Mouse (Mus musculus): Measurements from ENCODE around the gene Ndfip2. TPM values are rescaled to one million over a fixed set of nuclear protein-coding genes. Genes with fewer than 3 reads are reported as not detected.

Gene Ndfip2
- total and polyA plus RNA-seq, 3 experiments: 13.7 to 26.3 TPM; not detected in 1

GRCm38 (mm10) chr14:105300551-105300950 is 42.2 kb downstream of the Ndfip2 start:
- Histone ChIP-seq H3K27me3 (ENCODE audit: control insufficient read depth in 1 of 2, insufficient read depth in 2 of 2, low read length in 2 of 2) (no peaks in the 10 kb centered on the region), H3K9me3 (replicated peaks; ENCODE audit: insufficient read depth, low read length) (no peaks in the 10 kb centered on the region), H3K9ac (ENCODE audit: control insufficient read depth, low read depth, low read length, poor library complexity, severe bottlenecking) (no peak overlapping the region), H3K36me3 (ENCODE audit: control insufficient read depth in 1 of 2, insufficient read depth in 2 of 2, low read length in 2 of 2) (peaks cover 2% of the 10 kb centered on the region in 2 experiments; a peak in 3 of 4 replicates), H3K79me2 (ENCODE audit: control insufficient read depth, insufficient read depth, low read length, poor library complexity) (no peaks in the 10 kb centered on the region), H3K4me3 (ENCODE audit: control insufficient read depth in 1 of 2, insufficient read depth in 1 of 2, low read depth in 2 of 2, low read length in 2 of 2) (no peak overlapping the region), H3K27ac (ENCODE audit: control insufficient read depth, low read depth, low read length) (no peak overlapping the region), H3K4me1 (ENCODE audit: control insufficient read depth in 1 of 2, insufficient read depth in 2 of 2, low read length in 2 of 2) (0 out of 4 replicates have a peak, but pooled peaks cover 0 to 2% of the 10 kb centered on the region in 2 experiments)
- TF ChIP-seq TAL1 (IDR thresholded peaks at IDR 0.05; ENCODE audit: low read length): no peak
- no peak for TF ChIP-seq CHD1 (IDR thresholded peaks at IDR 0.05; ENCODE audit: low read depth, low read length)
- TF ChIP-seq MYB (IDR thresholded peaks at IDR 0.05; ENCODE audit: low read depth, low read length): no peak
- no peak for TF ChIP-seq UBTF (IDR thresholded peaks at IDR 0.05; ENCODE audit: borderline replicate concordance, insufficient read depth, low read depth, low read length)
- no peak for TF ChIP-seq EP300 (IDR thresholded peaks at IDR 0.05; ENCODE audit: low read depth in 1 of 2, low read length in 2 of 2)
- no peak for TF ChIP-seq MAX (IDR thresholded peaks at IDR 0.05; ENCODE audit: low read length)
- DNase-seq (ENCODE audit: low read depth, low spot score): peak; percentile 11

- H3K27me3 ChIP-seq (ENCODE audit: control insufficient read depth in 1 of 2, insufficient read depth in 2 of 2, low read length in 2 of 2): no peaks in the 10 kb centered on the region
- no peak for TF ChIP-seq MEF2A (IDR thresholded peaks at IDR 0.05; ENCODE audit: extremely low read depth, insufficient replicate concordance, low read depth, low read length, poor library complexity, severe bottlenecking)
- no peak for TF ChIP-seq EP300 (IDR thresholded peaks at IDR 0.05; ENCODE audit: low read depth in 1 of 2, low read length in 2 of 2)
- no peak for TF ChIP-seq GABPA (IDR thresholded peaks at IDR 0.05; ENCODE audit: low read depth, low read length)
- peak; percentile 11; the same call in 1 of the 2 replicates for TF ChIP-seq SMC3 (IDR thresholded peaks at IDR 0.05; ENCODE audit: low read depth, low read length)
- TF ChIP-seq JUND (IDR thresholded peaks at IDR 0.05; ENCODE audit: low read depth, low read length): no peak
- TF ChIP-seq CTCF (IDR thresholded peaks at IDR 0.05 in 2 of 3, conservative IDR thresholded peaks at IDR 0.05 in 1 of 3; ENCODE audit: control insufficient read depth in 1 of 3, insufficient read depth in 1 of 3, low read depth in 2 of 3, low read length in 3 of 3, poor library complexity in 1 of 3, severe bottlenecking in 1 of 3): peak in 1 of 3 experiments; percentile 13; a peak in 1 of 6 replicates
- no peak for TF ChIP-seq ZC3H11A (IDR thresholded peaks at IDR 0.05; ENCODE audit: low read depth, low read length)
- no peak for TF ChIP-seq ELF1 (IDR thresholded peaks at IDR 0.05; ENCODE audit: low read depth, low read length)
- TF ChIP-seq RAD21 (IDR thresholded peaks at IDR 0.05; ENCODE audit: low read depth, low read length): peak; percentile 24
- H3K27ac ChIP-seq (ENCODE audit: control insufficient read depth, low read depth, low read length): no peak overlapping the region
- H3K4me1 ChIP-seq (ENCODE audit: control insufficient read depth in 1 of 2, insufficient read depth in 2 of 2, low read length in 2 of 2): 0 out of 4 replicates have a peak, but pooled peaks cover 0 to 2% of the 10 kb centered on the region in 2 experiments
- DNase-seq (ENCODE audit: low read depth, low spot score): no peak
- peaks cover 2% of the 10 kb centered on the region in 2 experiments; a peak in 3 of 4 replicates for H3K36me3 ChIP-seq (ENCODE audit: control insufficient read depth in 1 of 2, insufficient read depth in 2 of 2, low read length in 2 of 2)
- H3K9ac ChIP-seq (ENCODE audit: control insufficient read depth, low read depth, low read length, poor library complexity, severe bottlenecking): no peak overlapping the region
- H3K79me2 ChIP-seq (ENCODE audit: control insufficient read depth, insufficient read depth, low read length, poor library complexity): no peaks in the 10 kb centered on the region
- no peaks in the 10 kb centered on the region for H3K9me3 ChIP-seq (replicated peaks; ENCODE audit: insufficient read depth, low read length)
- H3K4me3 ChIP-seq (ENCODE audit: control insufficient read depth in 1 of 2, insufficient read depth in 1 of 2, low read depth in 2 of 2, low read length in 2 of 2): no peak overlapping the region
Observed at GRCm38 (mm10) chr14:105302708-105303107, 44.3 kb downstream of the Ndfip2 start.

GRCm38 (mm10) chr14:105307716-105308115 is 49.3 kb downstream of the Ndfip2 start:
- no peak for TF ChIP-seq USF2 (IDR thresholded peaks at IDR 0.05; ENCODE audit: borderline replicate concordance in 1 of 2, insufficient read depth in 1 of 2, low read depth in 1 of 2, low read length in 2 of 2)
- TF ChIP-seq RAD21 (IDR thresholded peaks at IDR 0.05; ENCODE audit: low read depth, low read length): no peak
- 0 out of 2 replicates have a peak, but pooled peaks have one; percentile 10 for TF ChIP-seq SMC3 (IDR thresholded peaks at IDR 0.05; ENCODE audit: low read depth, low read length)
- no peak for TF ChIP-seq POLR2AphosphoS2 (IDR thresholded peaks at IDR 0.05; ENCODE audit: low read length)
- H3K9me3 ChIP-seq (replicated peaks; ENCODE audit: insufficient read depth, low read length): no peaks in the 10 kb centered on the region
- H3K27me3 ChIP-seq (ENCODE audit: control insufficient read depth in 1 of 2, insufficient read depth in 2 of 2, low read length in 2 of 2): no peaks in the 10 kb centered on the region
- H3K4me1 ChIP-seq (ENCODE audit: control insufficient read depth in 1 of 2, insufficient read depth in 2 of 2, low read length in 2 of 2): no peaks in the 10 kb centered on the region
- H3K36me3 ChIP-seq (ENCODE audit: control insufficient read depth in 1 of 2, insufficient read depth in 2 of 2, low read length in 2 of 2): peaks cover 0 to under 1% of the 10 kb centered on the region in 2 experiments; a peak in 2 of 4 replicates
- no peak overlapping the region for H3K9ac ChIP-seq (ENCODE audit: control insufficient read depth, low read depth, low read length, poor library complexity, severe bottlenecking)
- no peak overlapping the region for H3K27ac ChIP-seq (ENCODE audit: control insufficient read depth, low read depth, low read length)
- no peak for DNase-seq (ENCODE audit: low read depth, low spot score)
- no peaks in the 10 kb centered on the region for H3K79me2 ChIP-seq (ENCODE audit: control insufficient read depth, insufficient read depth, low read length, poor library complexity)
- H3K4me3 ChIP-seq (ENCODE audit: control insufficient read depth in 1 of 2, insufficient read depth in 1 of 2, low read depth in 2 of 2, low read length in 2 of 2): no peak overlapping the region
